In genomic region chr13:92398491-92399384, GRCm38 (mm10) we compare ENCODE assay signal across 12 mouse cellular contexts. TPM values are rescaled to one million over a fixed set of nuclear protein-coding genes. Genes with fewer than 3 reads are reported as not detected.
DNase-seq lines count a peak whose midpoint lies in the region; ATAC-seq and TF ChIP-seq lines count a peak whose summit lies in the region.
"Had no signal": no experiment of that assay in that cellular context is flagged by ENCODE, and none has a peak within 500 bp of the region (broad histone marks: within the 10 kb centered on the region; RNA-seq: fewer than 3 reads in every experiment).

No protein-coding gene starts in this region.

- peak; percentile 40 to 65 for DNase-seq in adrenal gland, adult (ENCODE audit: inconsistent age in 2 of 2, low spot score in 1 of 2)
- no peak for DNase-seq in adrenal gland, adult 8-10 months
- no peak for DNase-seq in hindbrain, embryonic 11.5 days (ENCODE audit: low spot score)
- peak; percentile 35 for DNase-seq in brain, embryonic 14.5 days (ENCODE audit: low read depth)
- DNase-seq in cerebellum, postnatal 14 days = peak; percentile 69 to 80
- no peak for DNase-seq in kidney, adult 2 months
- DNase-seq: kidney, adult 9 months; liver, postnatal 0 days; right cerebral cortex, postnatal 4 days had no signal

- 64% methylated on average over 11 of the region's 11 CpGs for WGBS in hindbrain, embryonic 16.5 days
- WGBS in hindbrain, embryonic 11.5 days = 78% methylated on average over 11 of the region's 11 CpGs
- 82% methylated on average over 11 of the region's 11 CpGs for WGBS in kidney, adult 2 months
- 69% methylated on average over 11 of the region's 11 CpGs for WGBS in heart, embryonic 11.5 days (ENCODE audit: insufficient replicate concordance)

- TF ChIP-seq CTCF in brain, embryonic 14.5 days (IDR thresholded peaks at IDR 0.05; ENCODE audit: borderline replicate concordance, extremely low read depth, insufficient read depth, insufficient read length) = no peak
- TF ChIP-seq CTCF in kidney, adult 2 months (conservative IDR thresholded peaks at IDR 0.05; ENCODE audit: insufficient read depth, insufficient read length, low read depth, low read length) = no peak

- no peak overlapping the region for H3K9ac ChIP-seq in hindbrain, embryonic 16.5 days (ENCODE audit: low read depth, low read length)
- H3K9ac ChIP-seq in hindbrain, embryonic 11.5 days (ENCODE audit: low read depth, low read length) = no peak overlapping the region
- no peak overlapping the region for H3K9ac ChIP-seq in heart, embryonic 11.5 days (ENCODE audit: low read depth, low read length)
- H3K9ac ChIP-seq: liver, postnatal 0 days had no signal

- no peak for TF ChIP-seq POLR2A in brain, embryonic 14.5 days (IDR thresholded peaks at IDR 0.05; ENCODE audit: borderline replicate concordance, extremely low read depth, insufficient read depth, insufficient read length, poor library complexity, severe bottlenecking)
- TF ChIP-seq POLR2A in kidney, adult 2 months (IDR thresholded peaks at IDR 0.05; ENCODE audit: low read depth, low read length) = no peak

- peak; percentile 73 for ATAC-seq in hindbrain, embryonic 16.5 days
- no peak for ATAC-seq in hindbrain, embryonic 11.5 days (ENCODE audit: low FRiP score)
- ATAC-seq in heart, embryonic 11.5 days (replicated peaks; ENCODE audit: insufficient number of reproducible peaks, low FRiP score, low TSS enrichment) = no peak
- ATAC-seq: liver, postnatal 0 days had no signal

- H3K27ac ChIP-seq in hindbrain, embryonic 16.5 days (ENCODE audit: low read depth, low read length) = no peak overlapping the region
- H3K27ac ChIP-seq in hindbrain, embryonic 11.5 days (ENCODE audit: low read depth, low read length) = no peak overlapping the region
- no peak overlapping the region for H3K27ac ChIP-seq in kidney, adult 2 months (ENCODE audit: insufficient read depth, low read depth, low read length)
- H3K27ac ChIP-seq in heart, embryonic 11.5 days (ENCODE audit: low read depth, low read length) = no peak overlapping the region

- H3K36me3 ChIP-seq in hindbrain, embryonic 16.5 days (ENCODE audit: control insufficient read depth, insufficient read depth, low read length) = no peaks in the 10 kb centered on the region
- no peaks in the 10 kb centered on the region for H3K36me3 ChIP-seq in hindbrain, embryonic 11.5 days (ENCODE audit: control insufficient read depth, insufficient read depth, low read length)
- no peaks in the 10 kb centered on the region for H3K36me3 ChIP-seq in kidney, adult 2 months (ENCODE audit: control insufficient read depth, insufficient read depth, low read length)
- no peaks in the 10 kb centered on the region for H3K36me3 ChIP-seq in heart, embryonic 11.5 days (ENCODE audit: control insufficient read depth, insufficient read depth, low read length)

- H3K9me3 ChIP-seq in hindbrain, embryonic 16.5 days (ENCODE audit: control insufficient read depth, low read length) = no peaks in the 10 kb centered on the region
- no peaks in the 10 kb centered on the region for H3K9me3 ChIP-seq in hindbrain, embryonic 11.5 days (ENCODE audit: control insufficient read depth, low read length)
- H3K9me3 ChIP-seq in heart, embryonic 11.5 days (replicated peaks; ENCODE audit: control insufficient read depth, low read length) = no peaks in the 10 kb centered on the region

- H3K27me3 ChIP-seq in hindbrain, embryonic 16.5 days (replicated peaks; ENCODE audit: control insufficient read depth, insufficient read depth, low read length) = no peaks in the 10 kb centered on the region
- H3K27me3 ChIP-seq in hindbrain, embryonic 11.5 days (ENCODE audit: control insufficient read depth, insufficient read depth, low read length) = no peaks in the 10 kb centered on the region
- no peaks in the 10 kb centered on the region for H3K27me3 ChIP-seq in kidney, adult 2 months (replicated peaks; ENCODE audit: control insufficient read depth, insufficient read depth, low read length)
- H3K27me3 ChIP-seq in heart, embryonic 11.5 days (ENCODE audit: control insufficient read depth, insufficient read depth, low read length) = no peaks in the 10 kb centered on the region

- no peaks in the 10 kb centered on the region for H3K4me1 ChIP-seq in hindbrain, embryonic 16.5 days (ENCODE audit: control insufficient read depth, insufficient read depth, low read depth, low read length)
- no peaks in the 10 kb centered on the region for H3K4me1 ChIP-seq in hindbrain, embryonic 11.5 days (replicated peaks; ENCODE audit: control insufficient read depth, insufficient read depth, low read length)
- no peaks in the 10 kb centered on the region for H3K4me1 ChIP-seq in kidney, adult 2 months (ENCODE audit: control insufficient read depth, insufficient read depth, low read length)
- no peaks in the 10 kb centered on the region for H3K4me1 ChIP-seq in heart, embryonic 11.5 days (ENCODE audit: control insufficient read depth, insufficient read depth, low read length)

- no peak overlapping the region for H3K4me3 ChIP-seq in hindbrain, embryonic 16.5 days (ENCODE audit: low read length)
- H3K4me3 ChIP-seq in hindbrain, embryonic 11.5 days (ENCODE audit: low read depth, low read length) = no peak overlapping the region
- H3K4me3 ChIP-seq in kidney, adult 2 months (ENCODE audit: insufficient read depth, low read depth, low read length) = no peak overlapping the region
- H3K4me3 ChIP-seq in heart, embryonic 11.5 days (ENCODE audit: low read depth, low read length) = no peak overlapping the region

- no peak overlapping the region for H3K4me2 ChIP-seq in hindbrain, embryonic 16.5 days (ENCODE audit: low read length)
- H3K4me2 ChIP-seq in hindbrain, embryonic 11.5 days (replicated peaks; ENCODE audit: low read depth, low read length) = no peak overlapping the region
- H3K4me2 ChIP-seq in heart, embryonic 11.5 days = no peak overlapping the region

RNA-seq across cellular contexts. Expression of gene Ankrd34b, which starts 27.0 kb away (rescaled TPM):
- total RNA-seq in adrenal gland, adult 8-10 months (2022) = 1 to 10 TPM in 2 of 4 experiments, under 1 TPM in 2; 0.64 to 1.2 (median 1.1) TPM
- 4.0 and 5.0 TPM in 2 replicates for polyA plus RNA-seq in hindbrain, embryonic 16.5 days (2015; fragmentation: Nextera tagmentation; extraction: Ambion mirVana)
- polyA plus RNA-seq in hindbrain, embryonic 11.5 days (2014; fragmentation: Nextera tagmentation; extraction: Ambion mirVana) = 0.13 and 0.22 TPM in 2 replicates
- polyA plus RNA-seq in brain, embryonic 14.5 days (2012; rRNA removed) = 1.4 and 2.9 TPM in 2 replicates
- polyA plus RNA-seq in kidney, adult 2 months (2012; rRNA removed) = 0.23 and 0.37 TPM in 2 replicates
- polyA plus RNA-seq in heart, embryonic 11.5 days (2014; fragmentation: Nextera tagmentation; extraction: Ambion mirVana) = 0.06 TPM in 1 of 2 replicates, not detected in the other
- total RNA-seq: CH12.LX had no signal
- polyA plus RNA-seq: liver, postnatal 0 days had no signal

RNA-seq across cellular contexts. Expression of gene Msh3, which starts 43.9 kb away (rescaled TPM):
- total RNA-seq in adrenal gland, adult 8-10 months (2022) = 10 to 100 TPM; 21.4 to 29.9 (median 26.2) TPM
- polyA plus RNA-seq in hindbrain, embryonic 16.5 days (2015; fragmentation: Nextera tagmentation; extraction: Ambion mirVana) = 20.9 and 21.5 TPM in 2 replicates
- 36.1 and 38.7 TPM in 2 replicates for polyA plus RNA-seq in hindbrain, embryonic 11.5 days (2014; fragmentation: Nextera tagmentation; extraction: Ambion mirVana)
- polyA plus RNA-seq in brain, embryonic 14.5 days (2012; rRNA removed) = 20.9 and 22.8 TPM in 2 replicates
- polyA plus RNA-seq in kidney, adult 2 months (2012; rRNA removed) = 5.5 and 6.6 TPM in 2 replicates
- 20.9 and 21.6 TPM in 2 replicates for polyA plus RNA-seq in heart, embryonic 11.5 days (2014; fragmentation: Nextera tagmentation; extraction: Ambion mirVana)

RNA-seq across cellular contexts. Expression of gene Dhfr, which starts 44.2 kb away (rescaled TPM):
- total RNA-seq in adrenal gland, adult 8-10 months (2022) = 1 to 10 TPM; 3.3 to 3.6 (median 3.4) TPM
- 4.9 and 5.5 TPM in 2 replicates for polyA plus RNA-seq in hindbrain, embryonic 16.5 days (2015; fragmentation: Nextera tagmentation; extraction: Ambion mirVana)
- 20.2 and 20.7 TPM in 2 replicates for polyA plus RNA-seq in hindbrain, embryonic 11.5 days (2014; fragmentation: Nextera tagmentation; extraction: Ambion mirVana)
- polyA plus RNA-seq in brain, embryonic 14.5 days (2012; rRNA removed) = 4.8 and 6.6 TPM in 2 replicates
- polyA plus RNA-seq in kidney, adult 2 months (2012; rRNA removed) = 8.7 and 9.7 TPM in 2 replicates
- 15.1 and 15.2 TPM in 2 replicates for polyA plus RNA-seq in heart, embryonic 11.5 days (2014; fragmentation: Nextera tagmentation; extraction: Ambion mirVana)

Comparison
In these comparisons a context has a peak if more than half of its experiments do, and no peak if none do; other contexts are left out.
1. DNase-seq: peak in adrenal gland, adult (2 of 2), brain, embryonic 14.5 days (single experiment) and cerebellum, postnatal 14 days (2 of 2); none in adrenal gland, adult 8-10 months (single experiment), hindbrain, embryonic 11.5 days (single experiment) and kidney, adult 2 months (single experiment).